Mouse (Mus musculus) kidney, adult 2 months (tissue): ENCODE data around the gene Zxdc.

Experiments
- CTCF ChIP-seq: fragments of 200-500 bp; conservative IDR thresholded peaks from 2 replicates; pipeline ENCODE4 v1.5.1; 2011; ENCODE audit warnings: low read depth, mild to moderate bottlenecking, control low read depth, low read length, moderate library complexity, mixed read lengths; ENCODE audit not compliant: insufficient read depth, insufficient read length
- POLR2A ChIP-seq: fragments of 200-500 bp; IDR thresholded peaks from one replicate; pipeline ENCODE4 v1.6.1; 2011; ENCODE audit warnings: low read depth, low read length, control low read depth

DNA sequence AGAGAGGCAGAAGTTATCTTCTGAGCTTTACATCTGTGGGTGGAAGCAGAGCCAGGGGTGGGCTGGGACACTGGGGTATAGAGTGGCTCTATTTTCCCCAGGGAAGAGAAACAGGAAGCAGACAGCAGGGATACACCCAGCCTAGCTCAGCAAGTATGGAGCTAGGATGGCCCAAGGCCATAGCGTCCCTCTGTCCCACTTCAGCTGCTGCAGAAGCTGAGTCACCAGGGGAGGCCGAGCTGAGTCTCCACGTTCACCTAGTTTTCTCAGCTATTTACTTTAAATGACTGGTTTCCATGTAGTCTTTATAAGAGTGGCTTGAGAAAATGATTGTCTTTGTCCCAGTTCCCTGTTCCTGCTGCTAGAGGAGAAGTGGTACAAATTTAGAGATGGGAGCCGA, 20.8 kb upstream of the Zxdc start:
- no peak for TF ChIP-seq POLR2A
- TF ChIP-seq CTCF: no peak
